Mouse (Mus musculus): ENCODE data around the gene Ttc41.

Ttc41 gene

DNA sequence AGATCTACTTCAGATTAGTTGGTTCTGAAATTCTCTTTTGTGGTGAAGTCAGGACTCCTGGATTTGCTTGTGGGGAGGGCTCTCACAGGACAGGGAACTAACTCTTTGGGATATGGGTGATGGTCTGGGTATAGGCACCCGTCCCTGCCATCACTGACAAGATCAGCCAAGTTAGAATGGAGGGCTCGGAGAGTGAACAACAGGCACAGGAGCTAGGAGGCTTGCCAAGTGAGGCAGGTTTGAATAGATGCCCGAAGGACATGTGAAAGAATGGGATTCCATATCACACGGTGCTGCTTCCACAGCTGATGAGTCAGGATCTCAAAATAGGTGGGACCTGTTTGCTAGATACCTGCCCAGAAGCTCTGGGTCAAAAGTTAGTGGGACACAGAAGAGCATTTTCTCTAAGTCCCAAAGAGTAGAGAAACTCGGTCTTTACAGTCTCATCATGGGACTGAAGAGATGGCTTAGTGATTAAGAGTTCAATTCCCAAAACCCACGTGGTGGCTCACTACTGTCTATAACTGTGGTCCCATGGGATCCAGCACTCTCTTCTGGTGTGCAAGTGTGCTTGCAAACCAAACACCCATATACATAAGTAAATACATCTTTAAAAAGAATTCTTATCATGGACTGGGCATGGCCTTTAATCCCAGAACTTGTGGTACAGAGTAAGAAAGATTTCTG, 50.3 kb downstream of the Ttc41 start:
- DNase-seq (ENCODE audit: low spot score in 2 of 2), result no peak

DNA sequence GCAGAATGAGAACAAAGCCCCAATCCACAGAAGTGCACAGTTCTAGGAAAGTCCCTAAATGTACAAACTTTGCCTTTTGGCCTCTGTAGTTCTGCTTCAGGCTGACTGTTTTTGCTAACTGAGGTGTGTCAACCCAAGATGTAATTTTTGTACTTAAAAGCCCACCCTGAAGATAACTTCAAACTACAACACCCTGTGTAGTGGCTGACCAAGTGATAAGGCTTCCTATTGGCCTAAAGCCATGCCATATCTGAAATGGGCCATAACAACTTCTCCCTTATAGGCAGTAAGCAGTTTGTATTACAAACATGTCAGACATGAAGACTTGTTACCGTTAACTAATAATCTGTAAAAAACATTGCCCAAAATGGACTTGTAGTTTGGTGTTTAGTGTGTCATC, 52.1 kb downstream of the Ttc41 start:
- no peak for DNase-seq (ENCODE audit: low spot score in 2 of 2)

DNA sequence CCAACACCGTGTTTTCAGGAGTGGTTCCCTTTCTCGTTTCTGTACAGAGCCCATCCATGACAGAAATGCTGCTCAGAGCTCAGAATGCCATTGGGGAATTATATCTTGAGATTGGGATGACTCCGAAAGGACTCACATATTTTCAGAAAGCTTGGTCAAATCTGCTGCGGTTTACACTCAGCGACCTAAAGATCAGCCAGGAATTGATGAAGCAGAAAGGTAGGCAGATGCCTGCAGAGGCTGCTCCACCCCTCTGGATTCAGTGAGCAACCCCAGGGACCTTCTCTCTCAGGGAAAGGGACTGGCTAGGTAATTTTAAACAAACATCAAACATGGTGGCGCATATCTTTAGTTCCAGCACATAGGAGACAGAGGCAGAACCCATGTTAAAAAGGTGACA, 52.6 kb downstream of the Ttc41 start:
- no peak for DNase-seq (ENCODE audit: low spot score in 2 of 2)

DNA sequence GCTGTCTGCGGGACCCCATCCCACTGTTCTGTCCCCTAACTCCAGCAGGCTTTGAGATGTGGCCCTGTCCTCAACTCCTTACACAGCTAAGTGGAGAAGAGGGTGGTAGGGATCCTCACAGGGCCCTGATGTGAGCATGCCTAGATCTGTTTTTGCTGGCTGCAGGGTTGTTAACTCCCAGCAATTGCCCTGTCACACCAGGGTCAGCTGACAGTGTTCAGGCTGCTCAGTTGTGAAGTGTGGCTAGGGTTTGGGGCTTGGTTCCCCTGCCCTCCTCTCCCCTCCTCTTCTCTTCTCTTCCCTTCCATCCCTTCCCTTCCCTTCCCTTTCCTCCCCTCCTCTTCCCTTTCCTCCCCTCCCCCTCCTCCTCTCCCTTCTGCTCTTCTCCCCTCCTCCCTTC, 55.6 kb downstream of the Ttc41 start:
- DNase-seq (ENCODE audit: low spot score in 2 of 2), result no peak

DNA sequence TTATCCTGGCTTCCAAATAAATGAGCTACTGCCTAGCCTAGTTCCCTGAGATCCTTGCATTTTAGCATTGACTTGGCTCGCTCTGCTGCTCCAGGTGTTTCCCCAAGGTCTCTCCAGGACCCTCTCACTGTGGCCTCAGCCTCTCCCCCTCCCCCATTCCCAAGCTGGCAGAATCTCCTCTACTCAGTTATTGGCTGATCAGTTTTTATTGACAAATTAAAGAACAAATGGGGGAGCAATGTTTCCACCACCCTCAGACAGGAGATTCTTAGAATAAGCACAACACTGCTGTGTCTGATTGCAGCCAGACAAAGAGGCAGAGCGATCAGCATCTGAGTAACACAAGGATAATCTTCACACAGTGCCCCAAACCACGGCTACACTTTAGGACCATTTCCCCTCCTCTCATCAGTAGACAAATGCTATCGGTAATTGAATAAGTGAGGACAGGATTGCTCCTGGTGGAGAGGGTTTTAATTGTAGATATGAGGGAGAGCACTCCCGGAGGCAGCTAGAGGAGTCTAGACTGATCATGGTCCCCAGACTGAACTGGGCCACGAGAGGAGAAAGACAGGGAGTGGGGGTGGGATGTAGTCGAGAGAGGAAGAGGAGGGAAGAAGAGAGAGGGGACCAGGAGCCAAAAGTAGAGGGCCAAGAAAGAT, 56.2 kb downstream of the Ttc41 start:
- DNase-seq (ENCODE audit: low spot score in 2 of 2), result no peak

DNA sequence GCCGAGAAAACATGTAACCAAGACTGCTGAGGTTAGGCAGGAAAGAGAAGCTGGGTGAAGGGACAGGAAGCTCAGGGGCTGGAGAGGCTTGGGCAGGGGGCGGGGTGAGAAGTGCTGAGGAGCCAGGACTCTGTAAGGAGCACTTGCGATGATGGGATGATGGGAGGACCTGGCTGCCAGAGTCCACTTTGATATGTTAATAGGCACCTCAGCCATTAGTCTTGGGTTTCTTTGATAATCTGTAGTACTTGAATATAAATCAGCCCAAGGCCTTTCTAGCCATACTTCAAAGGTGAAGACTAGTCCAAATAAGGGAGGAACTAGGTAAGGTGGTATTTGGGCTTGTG, 56.7 kb downstream of the Ttc41 start:
- DNase-seq (ENCODE audit: low spot score in 2 of 2), result no peak

DNA sequence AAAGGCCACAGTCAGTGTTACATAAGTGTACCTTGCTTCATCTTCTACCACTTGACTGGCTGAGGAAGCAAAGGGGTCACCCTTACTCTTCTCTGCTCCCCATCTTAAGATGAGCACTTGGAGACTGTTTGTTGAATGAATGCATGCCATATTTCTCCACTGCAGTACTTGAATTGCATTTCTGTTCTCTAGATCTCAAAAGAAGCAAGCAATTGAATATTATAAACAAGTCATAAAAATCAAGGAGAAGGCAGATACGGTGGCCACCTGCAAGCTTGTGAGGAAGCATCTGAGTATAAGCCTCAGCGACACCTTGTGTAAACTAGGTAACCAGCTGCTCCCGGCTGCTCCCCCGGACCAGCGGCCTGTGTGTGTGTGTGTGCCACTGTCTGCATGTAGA, 58.1 kb downstream of the Ttc41 start, which contains the start of gene Gm49358:
TSS of gene Gm49358 (plus strand) at position 301 of the 400 bp plus-strand sequence.
- DNase-seq (ENCODE audit: low spot score in 2 of 2), result no peak

DNA sequence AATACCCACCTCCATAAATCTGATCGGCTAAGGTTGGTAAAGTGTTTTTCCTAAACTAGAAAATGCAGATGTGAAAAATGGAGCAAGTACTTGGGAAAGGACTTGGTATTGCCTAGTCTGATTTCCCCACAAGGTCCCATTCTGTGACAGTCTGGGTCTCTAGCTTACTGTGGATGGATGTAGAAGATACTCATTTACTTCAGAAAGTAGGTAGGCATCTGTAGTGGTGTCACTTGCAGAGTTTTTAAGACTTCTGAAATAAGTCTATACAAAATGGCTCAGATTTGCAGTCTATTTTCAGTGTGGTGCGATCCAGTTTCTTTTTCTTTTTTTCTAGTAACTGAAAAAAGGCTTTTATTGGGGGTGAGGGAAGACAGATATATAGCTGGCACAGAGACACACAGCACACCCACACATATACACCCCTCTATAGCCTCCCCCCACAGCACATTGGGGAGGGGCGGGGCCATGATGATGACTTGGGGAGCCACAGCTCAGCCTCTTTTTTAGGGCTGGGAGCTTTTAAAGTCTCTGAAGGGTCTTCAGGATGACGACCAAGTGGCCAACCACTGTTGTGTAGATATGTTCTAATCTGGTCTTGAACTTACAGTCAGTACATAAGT, 59.8 kb downstream of the Ttc41 start:
- DNase-seq (ENCODE audit: low spot score in 2 of 2), result no peak

DNA sequence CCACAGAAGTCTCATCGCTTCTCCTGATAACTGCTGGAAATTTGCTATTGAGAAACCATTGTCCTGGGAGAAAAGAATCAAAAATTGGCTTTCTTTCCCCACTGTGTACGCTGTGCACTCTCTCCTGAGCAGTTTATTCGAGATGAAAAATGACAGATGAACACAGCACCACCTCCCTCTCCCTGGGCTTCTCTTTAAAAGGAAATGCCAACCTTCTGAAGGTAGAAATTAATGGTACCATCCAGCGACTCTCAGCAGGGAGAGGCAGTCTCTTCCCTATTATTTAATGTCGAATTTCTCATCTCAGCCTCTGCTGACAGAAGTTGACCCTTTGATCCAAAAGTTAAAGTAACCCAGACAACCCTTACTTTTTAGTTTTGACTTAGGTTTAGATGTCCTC, 63.6 kb downstream of the Ttc41 start:
- DNase-seq (ENCODE audit: low spot score in 2 of 2), result no peak

DNA sequence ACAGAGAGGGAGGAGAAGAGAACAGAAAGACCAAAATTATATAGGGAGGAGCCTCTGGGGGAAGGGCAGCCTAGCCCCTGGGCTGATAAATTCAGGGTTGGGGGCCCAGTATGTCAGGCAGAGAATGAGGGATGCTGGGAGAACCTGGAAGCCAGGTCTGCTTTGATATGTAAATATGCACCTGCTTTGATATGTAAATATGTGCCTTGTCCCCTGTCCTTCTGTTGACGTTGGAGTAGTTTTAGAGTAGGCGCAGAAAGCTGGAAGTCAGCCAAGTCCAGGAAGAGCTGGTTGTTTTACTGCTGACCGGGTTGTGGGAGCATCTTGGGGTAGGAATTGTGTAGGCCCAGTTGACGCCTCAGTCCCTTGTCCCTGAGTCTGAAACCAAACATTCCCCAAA, 64.2 kb downstream of the Ttc41 start:
- DNase-seq (ENCODE audit: low spot score in 2 of 2), result no peak

DNA sequence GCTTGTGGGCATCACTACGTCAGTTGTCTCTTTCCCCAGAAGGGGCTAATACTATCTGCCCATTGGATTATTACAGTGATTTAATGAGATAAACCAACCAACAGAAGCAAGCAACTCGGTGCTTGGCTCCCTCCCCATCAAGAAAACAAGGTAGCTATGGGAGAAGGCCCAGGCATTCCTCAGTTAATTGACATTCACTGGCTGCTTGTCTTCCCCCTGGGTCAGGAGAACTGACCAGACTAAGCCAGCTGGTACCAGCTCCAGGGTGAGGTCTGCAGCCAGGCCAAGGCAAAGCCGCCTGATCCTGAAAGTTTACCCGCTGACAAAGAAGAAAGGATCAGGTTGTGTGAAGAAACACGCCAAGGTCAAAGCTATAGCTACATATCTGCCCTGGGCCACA, 66.1 kb downstream of the Ttc41 start:
- DNase-seq (ENCODE audit: low spot score in 2 of 2), result no peak

DNA sequence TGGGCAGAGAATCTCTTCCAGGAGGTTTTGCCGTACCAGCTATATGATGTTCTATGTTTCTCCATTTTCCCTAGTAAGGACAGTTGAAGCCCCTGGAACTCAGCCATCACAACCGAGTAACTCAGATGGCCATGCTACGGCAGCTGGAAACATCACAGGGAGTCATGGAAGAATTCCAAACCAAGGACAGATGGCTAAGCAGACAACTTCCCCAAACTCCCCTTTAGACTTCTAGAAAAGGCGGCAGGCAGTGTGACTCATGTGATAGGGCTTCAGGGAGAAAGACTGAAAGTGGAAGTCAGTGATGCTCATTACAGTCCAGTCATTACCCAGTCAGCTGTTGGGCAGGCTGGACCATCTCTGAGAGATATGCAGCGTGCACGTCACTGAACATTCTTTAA, 66.6 kb downstream of the Ttc41 start:
- no peak for DNase-seq (ENCODE audit: low spot score in 2 of 2)

DNA sequence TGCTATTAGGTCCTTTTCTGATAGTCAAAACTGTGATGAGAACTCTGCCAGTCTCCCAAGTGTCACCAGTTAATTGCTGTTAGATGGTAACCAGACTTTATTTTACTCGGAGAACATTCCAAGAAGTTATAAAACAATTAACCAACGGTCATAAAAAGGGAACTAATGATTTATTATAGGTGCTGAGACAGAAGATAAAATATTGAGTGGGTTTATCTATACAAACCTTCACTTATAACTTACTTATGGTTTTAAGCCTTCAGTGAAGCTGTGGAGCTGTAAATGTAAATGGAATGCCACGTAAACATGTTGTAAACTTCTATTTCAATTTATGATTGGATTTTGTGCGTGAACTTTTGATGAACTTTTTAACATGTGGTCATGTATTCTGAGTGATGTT, 67.7 kb downstream of the Ttc41 start:
- DNase-seq (ENCODE audit: low spot score in 2 of 2), result no peak

DNA sequence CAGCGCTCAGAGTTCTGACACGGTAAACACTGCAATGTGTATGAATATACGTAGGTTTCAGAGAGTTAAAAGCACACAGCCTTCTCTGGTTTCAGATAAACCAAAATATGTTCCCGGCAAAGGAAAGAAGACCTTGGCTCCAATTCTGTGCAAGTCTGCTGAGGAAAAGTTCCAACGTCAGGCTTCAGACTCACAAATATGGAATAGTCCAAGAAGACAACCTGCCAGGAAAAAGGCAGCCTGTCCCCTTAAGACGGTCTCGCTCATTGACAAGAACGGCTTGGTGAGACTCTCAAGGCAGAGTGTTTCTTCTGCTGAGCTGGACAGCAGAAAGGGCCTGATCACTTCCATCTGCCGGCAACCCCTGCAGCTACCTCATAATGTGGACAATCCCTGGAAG, 70.7 kb downstream of the Ttc41 start:
- no peak for DNase-seq (ENCODE audit: low spot score in 2 of 2)

DNA sequence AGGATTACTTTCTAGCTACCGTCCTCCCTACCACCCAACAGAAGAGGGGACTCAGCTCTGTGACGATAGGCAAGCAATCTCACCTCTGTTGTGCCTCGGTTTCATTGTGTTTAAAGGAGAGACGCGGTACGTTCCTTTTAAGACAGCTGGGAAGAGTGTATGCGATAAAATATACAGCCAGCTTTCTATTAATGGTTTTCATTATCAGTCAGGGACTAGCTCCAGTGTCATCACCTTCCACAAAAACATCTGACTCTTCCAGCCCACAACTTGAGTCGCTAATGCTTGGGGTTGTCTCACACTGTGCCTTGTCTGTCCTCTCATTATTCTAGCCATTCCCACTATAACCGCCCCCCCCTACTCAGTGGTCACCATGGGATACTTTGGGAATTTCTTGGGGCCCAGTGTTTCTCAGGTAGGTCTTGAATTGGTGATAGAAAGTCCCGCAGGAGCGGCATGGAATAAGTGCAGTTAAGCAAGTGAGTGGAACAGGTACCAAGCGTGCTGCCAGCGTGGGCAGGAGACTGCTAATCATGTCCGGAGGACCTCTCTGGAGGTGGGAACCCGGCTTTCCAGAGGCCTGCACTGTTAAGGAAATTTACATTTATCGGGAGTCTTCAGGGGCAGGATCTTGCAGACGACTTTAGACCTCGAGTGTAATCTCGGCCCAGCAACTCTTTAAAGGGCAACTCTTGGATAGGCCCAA, 72.2 kb downstream of the Ttc41 start:
- no peak for DNase-seq (ENCODE audit: low spot score in 2 of 2)

DNA sequence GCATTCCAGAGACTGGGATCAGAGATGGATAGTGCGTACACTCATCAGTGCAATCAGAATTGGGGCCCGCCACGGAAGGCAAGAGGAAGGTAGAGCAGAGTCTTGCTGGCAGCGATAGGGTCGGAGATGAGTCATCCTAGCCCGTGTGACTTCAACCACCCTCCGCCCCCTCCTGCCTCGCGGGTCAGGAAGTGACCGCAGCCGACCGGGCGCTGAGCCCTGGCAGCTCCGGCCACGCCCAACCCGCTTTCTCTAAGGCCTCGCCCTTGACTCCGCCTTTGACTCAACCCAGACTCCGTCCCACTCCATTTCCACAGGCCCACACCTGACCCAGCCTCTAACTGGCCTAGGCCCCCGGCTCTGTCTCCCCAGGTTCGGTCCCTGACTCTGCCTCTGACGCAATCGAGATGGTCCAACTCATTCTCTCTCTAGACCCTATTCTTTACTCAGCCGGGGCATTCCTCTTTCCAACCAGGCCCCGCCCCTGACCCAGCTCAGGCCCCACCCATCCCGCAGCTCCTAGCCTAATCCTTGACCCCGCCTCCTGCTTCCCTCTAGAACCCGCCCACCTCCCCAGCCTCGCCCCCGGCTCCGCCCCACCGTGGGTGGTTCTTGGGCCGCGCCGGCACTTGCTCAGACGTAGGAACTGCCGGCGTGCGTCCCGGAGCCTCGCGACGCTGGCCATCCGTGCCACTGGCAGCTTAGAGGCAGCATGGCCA, 72.9 kb downstream of the Ttc41 start, which contains the start of gene Nt5dc3:
TSS of gene Nt5dc3 (plus strand) at position 608 of the 719 bp plus-strand sequence.
- DNase-seq (ENCODE audit: low spot score in 2 of 2), result peak; percentile 96

DNA sequence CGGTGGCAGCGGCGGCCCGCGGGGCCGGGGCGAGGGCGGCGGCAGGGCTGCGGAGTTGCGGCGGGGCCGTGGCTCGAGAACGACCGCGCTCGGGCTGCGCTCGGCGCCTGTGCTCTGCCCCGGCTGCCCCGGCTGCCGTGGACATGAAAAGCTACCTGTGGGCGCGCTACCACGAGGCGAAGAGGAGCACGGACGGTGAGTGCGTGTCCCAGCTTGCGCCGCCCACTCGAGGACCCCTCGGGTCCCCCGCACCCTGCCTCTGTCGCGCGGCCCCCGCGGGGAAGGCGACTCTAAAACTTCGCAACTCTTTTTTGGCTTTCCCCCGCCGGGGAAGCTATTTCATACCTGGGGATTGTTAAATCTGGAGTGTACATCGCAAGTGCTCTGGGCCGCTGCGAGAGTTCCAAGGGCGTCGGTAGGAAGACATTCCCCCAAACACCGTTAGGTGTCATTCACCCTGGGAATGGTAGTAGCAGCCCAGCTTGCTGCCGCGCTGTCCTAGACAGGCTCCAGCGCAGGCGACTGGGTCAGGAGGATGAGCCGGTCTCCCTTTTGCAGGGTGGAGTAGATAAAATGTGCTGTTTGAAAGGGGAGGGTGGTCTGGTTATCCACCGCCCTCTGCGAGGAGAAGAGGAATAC, 73.6 kb downstream of the Ttc41 start:
- DNase-seq (ENCODE audit: low spot score in 2 of 2), result peak; percentile 25 to 71

DNA sequence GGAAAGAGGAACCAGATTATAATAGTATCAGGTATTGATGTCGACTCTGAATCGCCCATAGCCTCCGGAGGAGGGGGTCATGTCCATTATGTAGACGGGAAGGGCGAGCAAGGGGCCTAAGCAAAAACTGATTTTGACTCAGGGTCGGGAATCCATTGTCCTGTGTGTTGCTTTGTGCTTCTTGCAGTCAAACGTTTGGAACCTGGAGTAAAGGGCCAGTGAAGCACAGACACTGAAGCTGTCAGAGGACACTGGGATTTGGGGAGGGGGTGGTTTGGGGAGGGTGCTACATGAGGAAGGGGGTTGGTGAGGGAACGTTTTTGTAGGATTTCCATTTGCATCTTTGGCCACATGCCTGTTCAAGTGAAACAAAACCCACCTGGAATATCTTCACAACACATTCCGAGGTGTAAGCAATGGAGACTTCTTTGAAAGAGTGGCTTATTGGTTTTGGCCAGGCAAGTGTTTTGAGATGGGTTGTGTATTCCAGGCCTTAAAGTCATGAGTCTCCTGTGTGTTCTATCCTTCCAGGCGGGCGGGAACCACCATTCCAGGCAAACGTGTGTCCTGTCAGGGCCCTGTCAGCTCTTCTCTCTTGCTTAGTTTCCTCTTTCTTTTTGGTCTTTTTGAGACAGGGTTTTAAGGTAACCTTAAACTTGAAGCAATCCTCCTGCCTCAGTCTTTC, 74.3 kb downstream of the Ttc41 start:
- DNase-seq (ENCODE audit: low spot score in 2 of 2), result no peak

DNA sequence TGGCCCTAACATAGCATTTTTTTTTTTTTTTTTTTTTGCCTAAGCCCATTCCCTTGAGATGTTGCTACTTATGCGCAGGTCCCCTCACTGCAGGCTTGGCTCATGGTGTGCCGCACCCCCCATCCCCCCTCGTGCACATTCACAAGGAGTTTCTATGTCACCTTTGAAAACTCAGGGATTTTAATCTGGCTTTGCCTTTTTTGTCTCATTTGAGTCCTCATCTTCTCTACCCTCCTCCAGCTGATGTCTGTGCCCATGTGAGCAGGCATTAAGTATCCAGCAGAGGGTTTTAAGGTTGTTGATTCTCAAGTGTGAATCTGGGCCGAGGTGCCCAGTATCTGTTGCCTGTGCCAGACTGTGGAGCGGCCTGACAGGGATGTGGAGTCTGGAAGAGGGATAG, 76.0 kb downstream of the Ttc41 start:
- no peak for DNase-seq (ENCODE audit: low spot score in 2 of 2)

DNA sequence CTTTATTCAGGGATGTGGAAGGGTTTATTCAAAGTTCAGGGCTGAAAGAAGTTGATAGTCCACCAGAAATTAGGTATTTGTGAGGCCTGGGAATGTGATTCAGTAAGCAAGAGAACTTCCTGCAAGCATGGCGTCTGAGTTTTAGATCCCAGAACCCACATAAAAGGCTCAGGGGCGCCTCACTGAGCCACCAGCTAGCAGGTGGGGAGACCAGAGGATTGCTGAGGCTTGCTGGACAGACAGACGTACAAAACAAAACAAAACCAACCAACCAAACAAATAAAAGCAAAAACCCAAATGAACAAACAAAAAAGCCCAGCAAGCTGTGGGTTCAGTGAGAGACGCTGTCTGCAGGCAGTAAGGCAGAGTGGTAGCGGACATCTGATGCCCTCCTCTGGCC, 77.0 kb downstream of the Ttc41 start:
- no peak for DNase-seq (ENCODE audit: low spot score in 2 of 2)

DNA sequence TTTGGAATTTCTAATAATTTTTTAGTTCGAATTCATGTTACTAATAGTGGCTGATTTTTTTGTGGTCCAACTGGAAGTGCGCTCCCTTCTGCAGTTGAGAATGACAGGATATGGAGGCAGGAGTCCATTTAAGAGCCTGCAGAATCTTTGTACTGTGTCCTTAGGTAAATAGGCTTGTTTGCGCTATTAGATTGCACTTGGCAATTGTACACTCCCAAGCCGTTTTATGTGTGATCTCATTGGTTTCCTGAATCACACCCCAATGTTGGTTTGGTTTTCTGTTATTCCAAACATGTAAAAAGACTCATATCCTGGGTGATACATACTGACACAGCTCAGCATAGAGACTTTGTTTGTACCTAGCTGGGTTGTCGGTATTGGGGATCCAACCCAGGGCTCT, 78.0 kb downstream of the Ttc41 start:
- DNase-seq (ENCODE audit: low spot score in 2 of 2), result no peak
